ENCODE assay signal across 10 mouse cellular contexts in the genomic region with DNA sequence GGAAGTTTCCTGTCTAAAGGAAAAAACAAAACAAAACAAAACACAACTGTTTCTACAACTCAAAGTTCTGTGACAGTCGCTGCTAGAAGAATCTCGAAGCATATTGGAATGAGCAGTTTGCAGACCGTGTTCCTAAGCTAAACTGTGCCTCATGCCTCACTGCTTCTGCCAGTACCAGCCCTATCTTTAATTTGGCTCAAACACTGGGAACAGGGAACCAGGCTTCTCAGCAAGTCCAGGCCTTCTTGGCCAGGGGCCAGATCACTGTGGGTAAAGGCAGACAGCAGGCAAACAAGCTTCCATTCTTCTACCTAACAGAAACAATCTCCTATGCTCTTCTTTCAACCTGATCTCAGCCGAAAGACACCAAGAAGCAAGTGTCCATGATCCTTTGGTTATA. TPM values are rescaled to one million over a fixed set of nuclear protein-coding genes. Genes with fewer than 3 reads are reported as not detected.
A peak's percentile ranks its signal among the peaks of the same experiment; 100 is the strongest.
DNase-seq lines count a peak whose midpoint lies in the region; ATAC-seq lines count a peak whose summit lies in the region.
"Had no signal": no experiment of that assay in that cellular context is flagged by ENCODE, and none has a peak within 500 bp of the region (broad histone marks: within the 10 kb centered on the region; RNA-seq: fewer than 3 reads in every experiment).

No protein-coding gene starts in this region.

- no peak overlapping the region for H3K4me2 ChIP-seq in heart, embryonic 12.5 days
- H3K4me2 ChIP-seq: embryonic facial prominence, embryonic 13.5 days; limb, embryonic 13.5 days had no signal

- peak; percentile 8 to 25 for DNase-seq in frontal cortex, postnatal 14 days (ENCODE audit: low spot score in 2 of 2)
- no peak for DNase-seq in frontal cortex, postnatal 25 days (ENCODE audit: low spot score in 2 of 2)
- DNase-seq in urinary bladder, postnatal 25 days (ENCODE audit: low spot score) = peak; percentile 19
- DNase-seq in urinary bladder, adult 2 months (ENCODE audit: low spot score) = no peak
- peak; percentile 68 for DNase-seq in layer of hippocampus, adult 11-12 months (ENCODE audit: low spot score)
- peak; percentile 72 for DNase-seq in testis, postnatal 10 days (ENCODE audit: low spot score)
- DNase-seq in embryo, embryonic 10.5 days (ENCODE audit: low spot score) = no peak

- peaks cover 5% of the 10 kb centered on the region; the same call in 1 of the 2 replicates for H3K4me1 ChIP-seq in heart, embryonic 12.5 days (replicated peaks)
- H3K4me1 ChIP-seq: embryonic facial prominence, embryonic 13.5 days; limb, embryonic 13.5 days had no signal

- no peaks in the 10 kb centered on the region for H3K27me3 ChIP-seq in heart, embryonic 12.5 days (replicated peaks)

- H3K9ac ChIP-seq in heart, embryonic 12.5 days = no peak overlapping the region
- H3K9ac ChIP-seq: embryonic facial prominence, embryonic 13.5 days; limb, embryonic 13.5 days had no signal

- WGBS in heart, embryonic 12.5 days = 53% methylated on average over 4 of the region's 4 CpGs

- H3K27ac ChIP-seq in heart, embryonic 12.5 days (ENCODE audit: poor library complexity, severe bottlenecking) = peak overlapping the region; percentile 3
- H3K27ac ChIP-seq: embryonic facial prominence, embryonic 13.5 days; limb, embryonic 13.5 days had no signal

- no peak overlapping the region for H3K4me3 ChIP-seq in heart, embryonic 12.5 days
- H3K4me3 ChIP-seq: embryonic facial prominence, embryonic 13.5 days; limb, embryonic 13.5 days had no signal

- H3K9me3 ChIP-seq in heart, embryonic 12.5 days (replicated peaks) = no peaks in the 10 kb centered on the region
- H3K9me3 ChIP-seq: embryonic facial prominence, embryonic 13.5 days; limb, embryonic 13.5 days had no signal

- peak; percentile 42; the same call in 1 of the 2 replicates for ATAC-seq in heart, embryonic 12.5 days (ENCODE audit: insufficient number of reproducible peaks, low FRiP score)

- no peaks in the 10 kb centered on the region for H3K36me3 ChIP-seq in heart, embryonic 12.5 days
- H3K36me3 ChIP-seq: embryonic facial prominence, embryonic 13.5 days; limb, embryonic 13.5 days had no signal

RNA-seq across cellular contexts. Expression of a gene that starts 56.5 kb away (rescaled TPM):
- 4,214 and 4,914 TPM in 2 replicates for polyA plus RNA-seq in urinary bladder, adult 2 months (2012; rRNA removed)
- 3,404 and 3,505 TPM in 2 replicates for polyA plus RNA-seq in heart, embryonic 12.5 days (2016; fragmentation: Nextera tagmentation; extraction: Ambion mirVana)

Comparison
In these comparisons a context has a peak if more than half of its experiments do, and no peak if none do; other contexts are left out.
1. DNase-seq: peak in frontal cortex, postnatal 14 days (2 of 2), urinary bladder, postnatal 25 days (single experiment), layer of hippocampus, adult 11-12 months (single experiment) and testis, postnatal 10 days (single experiment); none in frontal cortex, postnatal 25 days (0 of 2), urinary bladder, adult 2 months (single experiment) and embryo, embryonic 10.5 days (single experiment).